Mouse (Mus musculus): Measurements from ENCODE around the gene Endov.

GRCm38 (mm10) chr11:119547183-119547921 lies 56.2 kb downstream of the Endov start, which contains the start of gene Nptx1:
- TF ChIP-seq TAL1 (IDR thresholded peaks at IDR 0.05; ENCODE audit: low read length), result no peak
- TF ChIP-seq GATA1 (IDR thresholded peaks at IDR 0.05; ENCODE audit: low read length), result no peak
